Mouse (Mus musculus) limb, embryonic 13.5 days (tissue): ENCODE results near the gene Pcdh18. TPM values are rescaled to one million over a fixed set of nuclear protein-coding genes. Genes with fewer than 3 reads are reported as not detected.
A peak's percentile ranks its signal among the peaks of the same experiment; 100 is the strongest.

Experiments used
- ATAC-seq: fragments of 200-750 bp; cut with Nextera tagmentation; 2 replicates; pipeline ENCODE4 v1.8.0; 2017; ENCODE audit warnings: low read depth, moderate number of reproducible peaks, moderate TSS enrichment; ENCODE audit not compliant: low FRiP score
- H3K27ac ChIP-seq: fragments of 300-500 bp; sonication (generic); 2 replicates; pipeline ENCODE4 v1.5.1; 2015; ENCODE audit warnings: inconsistent platforms, mild to moderate bottlenecking, moderate library complexity
- H3K27me3 ChIP-seq: fragments of 300-500 bp; sonication (generic); 2 replicates; pipeline ENCODE4 v1.6.1; 2015; ENCODE audit warnings: mild to moderate bottlenecking, inconsistent platforms
- H3K36me3 ChIP-seq: fragments of 300-500 bp; sonication (generic); 2 replicates; pipeline ENCODE4 v1.6.1; 2015; ENCODE audit warnings: inconsistent platforms, mild to moderate bottlenecking, moderate library complexity
- H3K4me1 ChIP-seq: fragments of 300-500 bp; sonication (generic); 2 replicates; pipeline ENCODE4 v1.6.1; 2015; ENCODE audit warnings: inconsistent platforms
- H3K4me2 ChIP-seq: fragments of 300-500 bp; sonication (generic); replicated peaks from 2 replicates; pipeline ENCODE4 v1.6.1; 2015; ENCODE audit warnings: inconsistent platforms, mild to moderate bottlenecking, moderate library complexity
- H3K4me3 ChIP-seq: fragments of 300-500 bp; sonication (generic); 2 replicates; pipeline ENCODE4 v1.5.1; 2015; ENCODE audit warnings: moderate library complexity, mild to moderate bottlenecking, inconsistent platforms
- H3K9ac ChIP-seq: fragments of 300-500 bp; sonication (generic); 2 replicates; pipeline ENCODE4 v1.6.1; 2015; ENCODE audit warnings: mild to moderate bottlenecking, inconsistent platforms
- H3K9me3 ChIP-seq: fragments of 300-500 bp; sonication (generic); 2 replicates; pipeline ENCODE4 v1.6.1; 2016; ENCODE audit warnings: inconsistent platforms
- WGBS: fragments of 180-500 bp; shearing (Covaris S2); methylation state at CpG from one replicate; pipeline ENCODE4 v1.1.7; 2015; 5-methylcytosine and 5-hydroxymethylcytosine counted together
- polyA plus RNA-seq: library from polyadenylated mRNA; unstranded; fragments of >200 nt; fragmentation: Nextera tagmentation; extraction: Ambion mirVana; gene quantifications from 2 replicates; pipeline ENCODE4 v1.2.1, GENCODE M21; 2015

Pcdh18 gene
- polyA plus RNA-seq = 161 and 172 TPM in 2 replicates

GRCm38 (mm10) chr3:49756870-49757625, at the start of gene Pcdh18:
TSS of gene Pcdh18 (minus strand) at chr3:49757325.
- peaks cover 40% of the 10 kb centered on the region for H3K4me1 ChIP-seq

GRCm38 (mm10) chr3:49806823-49807222, 49.7 kb upstream of the Pcdh18 start:
- no peaks in the 10 kb centered on the region for H3K27me3 ChIP-seq
- H3K9me3 ChIP-seq = no peaks in the 10 kb centered on the region
- no peak overlapping the region for H3K9ac ChIP-seq
- 42% methylated on average over 2 of the region's 2 CpGs for WGBS
- no peak for ATAC-seq
- no peak overlapping the region for H3K4me2 ChIP-seq
- H3K4me3 ChIP-seq = no peak overlapping the region
- H3K4me1 ChIP-seq = peaks cover 19% of the 10 kb centered on the region
- H3K27ac ChIP-seq = no peak overlapping the region
- no peaks in the 10 kb centered on the region for H3K36me3 ChIP-seq

More at GRCm38 (mm10) chr3:49756870-49757625, at the start of gene Pcdh18:
- no peaks in the 10 kb centered on the region for H3K9me3 ChIP-seq
- ATAC-seq = peak; percentile 95
- H3K36me3 ChIP-seq = peaks cover 36% of the 10 kb centered on the region
- H3K4me2 ChIP-seq = peak within 1 kb of the TSS; percentile 93
- H3K4me3 ChIP-seq = peak within 1 kb of the TSS; percentile 81
- no peaks in the 10 kb centered on the region for H3K27me3 ChIP-seq
- H3K9ac ChIP-seq = peak within 1 kb of the TSS; percentile 97
- peak within 1 kb of the TSS; percentile 100 for H3K27ac ChIP-seq
- 0% methylated on average over 43 of the region's 43 CpGs for WGBS

DNA sequence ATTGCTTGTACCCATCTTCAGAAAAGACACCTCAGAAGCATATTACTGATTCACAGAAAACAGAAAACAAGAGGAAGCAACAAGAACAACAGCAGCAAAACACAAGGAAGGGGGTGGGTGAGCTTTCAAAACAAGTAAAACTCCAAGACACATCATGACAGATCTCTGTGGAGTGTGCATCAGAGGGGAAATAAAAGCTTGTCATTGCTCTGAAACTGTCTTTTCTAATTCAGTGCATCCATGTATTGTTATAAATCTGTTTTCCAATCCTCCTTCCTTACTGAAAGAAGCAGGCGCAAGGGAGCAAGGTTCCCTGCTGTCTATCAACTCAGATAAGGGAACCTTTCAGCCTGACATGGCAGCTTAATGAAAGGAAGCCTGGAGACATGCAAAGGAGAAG, 48.4 kb upstream of the Pcdh18 start:
- ATAC-seq = no peak
- no peak overlapping the region for H3K9ac ChIP-seq
- H3K9me3 ChIP-seq = no peaks in the 10 kb centered on the region
- H3K27me3 ChIP-seq = no peaks in the 10 kb centered on the region
- peaks cover 17% of the 10 kb centered on the region for H3K4me1 ChIP-seq
- no peak overlapping the region for H3K4me2 ChIP-seq
- 94% methylated on average over 1 of the region's 1 CpGs for WGBS
- H3K36me3 ChIP-seq = no peaks in the 10 kb centered on the region
- no peak overlapping the region for H3K27ac ChIP-seq
- no peak overlapping the region for H3K4me3 ChIP-seq

DNA sequence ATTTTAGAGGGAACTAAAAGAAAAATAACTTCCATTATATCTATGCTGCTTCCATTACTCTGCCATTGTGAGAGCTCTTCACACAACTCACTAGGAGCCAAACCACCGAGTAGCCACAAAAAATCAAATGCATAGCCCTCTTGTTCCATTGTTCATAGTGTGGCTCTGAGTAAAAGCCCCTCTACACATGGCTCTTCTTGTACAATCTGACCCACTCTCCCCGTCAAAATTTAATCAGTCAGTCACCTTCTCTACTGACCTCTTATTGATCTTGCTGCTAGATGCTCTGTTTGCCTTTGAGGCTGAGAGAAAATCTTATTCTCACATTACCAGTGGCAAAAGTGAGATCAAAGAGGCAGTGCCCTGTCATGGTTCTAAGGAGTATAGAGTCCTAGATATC, 31.2 kb upstream of the Pcdh18 start:
- no peak overlapping the region for H3K27ac ChIP-seq
- WGBS = 57% methylated on average over 2 of the region's 2 CpGs
- ATAC-seq = no peak

DNA sequence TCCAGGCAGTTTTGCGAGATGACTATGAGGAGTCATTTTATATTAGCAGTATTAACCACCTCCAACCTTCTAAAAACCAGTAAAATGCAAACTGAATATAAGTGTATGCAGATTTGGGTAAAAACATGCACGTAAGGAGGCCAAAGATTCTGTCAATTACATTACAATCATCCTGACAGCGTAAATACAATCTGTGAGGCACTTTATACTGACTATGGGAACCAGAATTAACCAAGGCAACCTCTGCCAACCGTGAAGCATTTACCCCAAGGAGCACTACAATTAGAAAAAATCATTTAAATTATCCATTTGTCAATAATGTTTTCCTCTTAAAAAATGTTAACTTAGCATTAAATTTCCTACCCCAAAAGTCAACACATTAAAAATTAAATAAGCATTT, 30.6 kb upstream of the Pcdh18 start:
- no peak overlapping the region for H3K27ac ChIP-seq
- H3K4me1 ChIP-seq = no peaks in the 10 kb centered on the region
- no peaks in the 10 kb centered on the region for H3K36me3 ChIP-seq
- no peak overlapping the region for H3K9ac ChIP-seq
- H3K4me2 ChIP-seq = no peak overlapping the region
- no peak for ATAC-seq
- no peaks in the 10 kb centered on the region for H3K9me3 ChIP-seq
- no peak overlapping the region for H3K4me3 ChIP-seq
- 79% methylated on average over 4 of the region's 4 CpGs for WGBS
- no peaks in the 10 kb centered on the region for H3K27me3 ChIP-seq

More for the DNA sequence above, 31.2 kb upstream of the Pcdh18 start:
- Histone ChIP-seq H3K9ac (no peak overlapping the region), H3K9me3 (no peaks in the 10 kb centered on the region), H3K4me3 (no peak overlapping the region), H3K4me1 (no peaks in the 10 kb centered on the region), H3K4me2 (no peak overlapping the region), H3K36me3 (no peaks in the 10 kb centered on the region), H3K27me3 (no peaks in the 10 kb centered on the region)

GRCm38 (mm10) chr3:49768992-49769738, 12.0 kb upstream of the Pcdh18 start:
- Histone ChIP-seq H3K4me3 (no peak overlapping the region), H3K9me3 (no peaks in the 10 kb centered on the region), H3K27me3 (no peaks in the 10 kb centered on the region), H3K4me1 (peaks cover 3% of the 10 kb centered on the region; the same call in 1 of the 2 replicates), H3K4me2 (no peak overlapping the region), H3K9ac (no peak overlapping the region), H3K36me3 (no peaks in the 10 kb centered on the region), H3K27ac (no peak overlapping the region)
- ATAC-seq = no peak
- WGBS = 27% methylated on average over 3 of the region's 3 CpGs

DNA sequence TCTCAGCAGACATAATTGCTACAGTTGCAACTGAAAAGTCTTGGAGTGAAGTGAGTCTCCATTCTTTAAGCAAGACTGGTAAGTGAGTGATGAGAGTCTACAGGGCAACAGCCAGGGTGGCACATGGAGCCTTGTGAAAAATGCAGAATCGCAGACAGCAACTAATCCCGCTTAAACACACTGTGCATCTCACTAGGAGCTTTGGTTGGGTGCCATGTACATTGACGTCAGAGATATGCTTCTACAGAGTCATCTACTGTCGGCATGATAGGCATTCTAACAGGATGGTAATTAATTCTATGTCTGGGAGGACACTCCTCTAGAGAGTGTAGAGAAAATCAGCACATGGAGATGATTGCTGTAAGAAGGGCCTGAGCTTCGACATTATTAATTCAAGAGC, 5.6 kb upstream of the Pcdh18 start:
- Histone ChIP-seq H3K36me3 (no peaks in the 10 kb centered on the region), H3K4me2 (no peak overlapping the region), H3K27me3 (no peaks in the 10 kb centered on the region), H3K9ac (no peak overlapping the region), H3K4me3 (no peak overlapping the region), H3K4me1 (peaks cover 12% of the 10 kb centered on the region), H3K9me3 (no peaks in the 10 kb centered on the region), H3K27ac (no peak overlapping the region)
- 88% methylated on average over 5 of the region's 5 CpGs for WGBS
- no peak for ATAC-seq

DNA sequence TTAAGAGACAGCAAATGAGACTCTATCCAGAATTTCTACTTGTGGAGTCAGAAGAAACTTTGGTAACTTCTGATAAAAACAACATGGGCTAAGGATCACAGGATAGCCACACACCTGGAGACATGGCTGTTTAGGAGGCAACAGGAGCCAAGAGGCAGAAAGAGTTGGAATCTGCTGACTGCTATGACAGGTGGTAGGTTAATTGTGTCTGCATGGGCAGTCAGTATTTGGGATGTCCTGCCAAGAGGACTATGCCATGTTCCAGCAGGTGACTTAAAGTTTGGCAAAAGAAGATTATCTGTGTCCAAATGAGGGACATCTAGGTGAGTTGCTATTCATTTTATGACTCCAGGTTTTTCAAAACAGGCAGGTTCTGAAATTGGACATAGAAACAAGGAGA, 4.8 kb upstream of the Pcdh18 start:
- ATAC-seq = no peak
- no peak overlapping the region for H3K9ac ChIP-seq
- H3K4me3 ChIP-seq = no peak overlapping the region
- peaks cover 12% of the 10 kb centered on the region for H3K4me1 ChIP-seq
- H3K36me3 ChIP-seq = no peaks in the 10 kb centered on the region
- no peak overlapping the region for H3K27ac ChIP-seq
- no peak overlapping the region for H3K4me2 ChIP-seq
- no peaks in the 10 kb centered on the region for H3K27me3 ChIP-seq
- no peaks in the 10 kb centered on the region for H3K9me3 ChIP-seq

- H3K27me3 ChIP-seq = no peaks in the 10 kb centered on the region
- H3K9me3 ChIP-seq = no peaks in the 10 kb centered on the region
- H3K4me2 ChIP-seq = peak overlapping the region; percentile 93
- peak overlapping the region; percentile 81 for H3K4me3 ChIP-seq
- peaks cover 30% of the 10 kb centered on the region for H3K36me3 ChIP-seq
- under 1% methylated on average over 6 of the region's 6 CpGs for WGBS
- peak; percentile 42 for ATAC-seq
- H3K9ac ChIP-seq = peak overlapping the region; percentile 97
- H3K4me1 ChIP-seq = peaks cover 34% of the 10 kb centered on the region
- peak overlapping the region; percentile 100 for H3K27ac ChIP-seq
Measured at GRCm38 (mm10) chr3:49757626-49758019, 498 bp upstream of the Pcdh18 start.

DNA sequence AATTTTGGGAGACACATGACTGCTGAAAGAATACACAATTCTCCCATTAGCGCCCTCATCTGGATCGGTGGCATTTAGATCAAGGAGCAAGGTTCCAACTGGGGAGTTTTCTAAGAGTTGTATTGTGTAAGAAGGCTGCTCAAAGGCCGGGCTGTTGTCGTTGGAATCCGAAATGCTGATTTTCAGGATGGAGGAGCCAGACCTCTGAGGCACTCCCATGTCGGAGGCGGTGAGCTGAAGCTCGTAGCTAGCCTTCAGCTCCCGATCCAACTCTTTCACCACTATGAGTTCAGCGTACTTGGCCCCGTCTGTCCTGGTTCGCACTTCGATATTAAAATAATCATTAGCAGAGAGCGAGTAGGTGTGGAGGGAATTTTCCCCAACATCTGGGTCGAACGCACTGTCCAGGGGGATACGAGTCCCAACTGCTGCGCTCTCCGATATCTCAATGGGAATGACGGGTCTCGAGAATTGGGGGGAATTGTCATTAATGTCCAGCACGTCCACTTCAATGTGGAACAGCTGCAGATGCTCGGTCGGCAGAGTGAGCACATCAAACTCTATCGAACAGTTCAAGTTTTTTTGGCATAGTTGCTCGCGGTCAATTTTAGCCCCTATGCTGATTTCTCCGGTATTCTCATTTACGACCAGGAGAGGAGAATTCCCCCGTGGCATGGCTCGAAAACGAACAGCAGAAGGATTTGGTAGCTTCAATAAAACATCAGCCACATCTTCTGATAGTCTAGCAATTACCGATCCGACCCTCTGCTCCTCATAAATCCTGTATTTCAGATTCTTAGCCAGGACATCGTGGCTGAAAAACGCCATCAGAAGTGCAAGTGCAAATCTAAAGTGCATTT, 909 bp downstream of the Pcdh18 start:
- Histone ChIP-seq H3K4me2 (peak overlapping the region; percentile 93), H3K4me1 (peaks cover 48% of the 10 kb centered on the region), H3K27ac (peak overlapping the region; percentile 100), H3K4me3 (peak overlapping the region; percentile 81), H3K9me3 (no peaks in the 10 kb centered on the region), H3K36me3 (peaks cover 44% of the 10 kb centered on the region), H3K27me3 (no peaks in the 10 kb centered on the region), H3K9ac (peak overlapping the region; percentile 97)
- ATAC-seq = no peak
- under 1% methylated on average over 36 of the region's 36 CpGs for WGBS

DNA sequence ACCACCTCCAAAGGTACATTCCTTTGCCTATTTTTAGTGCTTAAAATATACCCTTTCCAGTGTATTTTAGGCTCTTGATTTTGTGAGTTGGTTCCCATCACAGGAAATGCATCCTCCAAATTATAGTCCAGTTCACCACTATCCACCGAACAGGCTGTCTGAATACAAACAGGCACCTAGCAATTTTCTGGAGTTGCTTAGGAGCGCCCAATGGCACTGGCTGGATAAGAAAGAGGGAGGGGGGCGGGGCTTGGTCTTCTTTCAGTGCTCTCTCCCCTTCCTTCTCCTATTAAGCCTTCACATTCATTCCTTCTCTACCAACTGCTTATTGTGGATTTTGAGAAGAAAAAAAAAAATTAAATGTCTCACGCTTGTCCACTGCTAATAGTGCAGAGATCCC, 4.4 kb downstream of the Pcdh18 start:
- no peaks in the 10 kb centered on the region for H3K9me3 ChIP-seq
- peak overlapping the region; percentile 81 for H3K4me3 ChIP-seq
- H3K9ac ChIP-seq = peak overlapping the region; percentile 97
- no peaks in the 10 kb centered on the region for H3K27me3 ChIP-seq
- 53% methylated on average over 4 of the region's 4 CpGs for WGBS
- H3K4me1 ChIP-seq = peaks cover 66% of the 10 kb centered on the region
- peaks cover 76% of the 10 kb centered on the region for H3K36me3 ChIP-seq
- peak overlapping the region; percentile 93 for H3K4me2 ChIP-seq
- ATAC-seq = no peak
- H3K27ac ChIP-seq = peak overlapping the region; percentile 67; the same call in 1 of the 2 replicates
